Mouse (Mus musculus) liver, adult 2 months (tissue): Measurements from ENCODE around the gene Adh7.

Source experiments
- CTCF ChIP-seq: fragments of 200-500 bp; IDR thresholded peaks from 2 replicates; pipeline ENCODE4 v1.5.1; 2011; ENCODE audit warnings: low read depth, low read length, control low read depth
- POLR2A ChIP-seq: fragments of 200-500 bp; IDR thresholded peaks from 2 replicates; pipeline ENCODE4 v1.6.1; 2011; ENCODE audit warnings: low read length, control low read depth; ENCODE audit not compliant: insufficient read depth; ENCODE audit errors: extremely low read depth

DNA sequence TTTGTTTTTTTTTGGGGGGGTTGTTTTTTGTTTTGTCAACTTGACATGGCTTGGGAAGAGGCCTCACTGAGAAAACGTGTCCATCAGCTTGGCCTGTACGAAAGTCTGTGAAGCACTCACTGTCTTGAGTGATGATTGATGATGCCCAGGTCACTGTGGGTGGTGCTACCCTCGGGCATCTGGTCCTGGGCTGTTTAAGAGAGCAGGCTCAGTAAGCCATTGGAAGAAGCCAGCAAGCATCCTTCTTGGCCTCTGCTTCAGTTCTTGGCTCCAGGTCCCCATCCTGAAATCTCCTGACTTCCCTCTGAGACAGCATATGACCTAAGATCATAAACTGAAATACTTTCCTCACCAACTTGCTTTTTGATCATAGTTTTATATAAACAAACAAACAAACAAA, 37.8 kb downstream of the Adh7 start:
- TF ChIP-seq CTCF: no peak
- no peak for TF ChIP-seq POLR2A
